Mouse (Mus musculus): Measurements from ENCODE around the gene Mog.

Mog gene

GRCm38 (mm10) chr17:37022628-37023576 lies at the start of gene Mog:
Gene Mog (minus strand): TSS chr17:37023398.
- in situ Hi-C loops (cut with MboI; ENCODE audit: low sequenced_read_pairs), result no loop called here

DNA sequence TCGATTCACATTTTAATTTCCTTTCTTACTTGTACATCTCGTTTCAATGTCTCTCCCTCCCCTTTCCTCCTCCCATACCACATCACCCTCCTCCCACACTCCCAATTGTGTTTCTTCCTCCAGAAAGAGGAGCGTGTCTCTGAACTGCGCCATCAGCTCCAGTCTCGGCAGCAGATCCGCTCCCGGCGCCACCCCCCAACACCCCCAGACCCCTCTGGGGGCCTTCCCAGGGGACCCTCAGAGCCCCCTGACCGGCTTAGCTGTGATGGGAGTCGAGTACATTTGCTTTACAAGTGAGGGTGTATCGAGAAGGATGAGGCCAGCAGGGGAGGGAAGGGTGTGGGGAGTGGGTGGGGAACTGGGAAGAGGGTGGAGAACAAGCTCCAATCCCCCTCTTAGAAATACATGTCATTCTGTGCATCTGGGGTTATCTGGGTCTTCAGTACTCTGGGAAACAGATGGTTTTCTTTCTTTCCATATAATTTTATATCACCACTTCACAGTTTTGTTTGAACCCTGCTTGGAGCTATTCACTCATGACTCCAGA lies 49.6 kb upstream of the Mog start:
- in situ Hi-C loops (cut with MboI; ENCODE audit: low sequenced_read_pairs), result loop anchor here (10.0 kb wide), 1 partner anchor 132 kb away; the partner anchor contains the start of gene Olfr94

- in situ Hi-C loops (cut with MboI; ENCODE audit: low sequenced_read_pairs), result loop anchor here (10.0 kb wide), 1 partner anchor 133 kb away; the partner anchor contains the start of gene Olfr94
Measured at GRCm38 (mm10) chr17:37072080-37072729, 49.0 kb upstream of the Mog start.

GRCm38 (mm10) chr17:37070121-37070520 lies 46.9 kb upstream of the Mog start:
- in situ Hi-C loops (cut with MboI; ENCODE audit: low sequenced_read_pairs), result loop anchor here (10.0 kb wide), 1 partner anchor 135 kb away; the partner anchor contains the start of gene Olfr94

- in situ Hi-C loops (cut with MboI; ENCODE audit: low sequenced_read_pairs), result no loop called here
Measured at GRCm38 (mm10) chr17:37067861-37068260, 44.7 kb upstream of the Mog start.

- in situ Hi-C loops (cut with MboI; ENCODE audit: low sequenced_read_pairs), result no loop called here
Measured at GRCm38 (mm10) chr17:37065993-37066392, 42.8 kb upstream of the Mog start.

GRCm38 (mm10) chr17:37063686-37064495 lies 40.7 kb upstream of the Mog start:
- in situ Hi-C loops (cut with MboI; ENCODE audit: low sequenced_read_pairs), result no loop called here

DNA sequence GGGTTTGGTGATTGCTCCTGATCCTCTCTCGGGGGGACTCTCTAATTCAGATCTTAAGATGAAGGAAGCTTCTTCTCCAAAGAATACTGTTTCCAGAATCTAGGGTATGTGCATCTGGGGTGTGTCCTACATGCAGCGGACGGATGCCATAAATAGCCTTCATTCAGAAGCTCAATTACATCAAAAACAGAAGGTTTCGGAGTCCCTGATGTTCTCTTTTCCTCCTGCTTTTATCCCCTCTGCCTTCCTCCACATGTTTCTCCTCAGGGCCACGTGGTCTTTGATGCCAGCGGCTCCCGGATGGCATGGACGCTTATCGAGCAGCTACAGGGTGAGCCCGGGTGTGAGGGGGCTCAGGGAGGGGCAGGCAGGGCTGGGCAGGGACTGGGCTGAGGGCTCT lies 39.9 kb upstream of the Mog start:
- in situ Hi-C loops (cut with MboI; ENCODE audit: low sequenced_read_pairs), result no loop called here

- in situ Hi-C loops (cut with MboI; ENCODE audit: low sequenced_read_pairs), result no loop called here
Measured at GRCm38 (mm10) chr17:37062101-37062641, 39.0 kb upstream of the Mog start.

- in situ Hi-C loops (cut with MboI; ENCODE audit: low sequenced_read_pairs), result no loop called here
Measured at GRCm38 (mm10) chr17:37061435-37061834, 38.2 kb upstream of the Mog start.

GRCm38 (mm10) chr17:37056957-37057356 lies 33.8 kb upstream of the Mog start:
- in situ Hi-C loops (cut with MboI; ENCODE audit: low sequenced_read_pairs), result no loop called here

- in situ Hi-C loops (cut with MboI; ENCODE audit: low sequenced_read_pairs), result no loop called here
Measured at GRCm38 (mm10) chr17:37051745-37052144, 28.5 kb upstream of the Mog start.

- in situ Hi-C loops (cut with MboI; ENCODE audit: low sequenced_read_pairs), result no loop called here
Measured at GRCm38 (mm10) chr17:37050876-37051275, 27.7 kb upstream of the Mog start.

DNA sequence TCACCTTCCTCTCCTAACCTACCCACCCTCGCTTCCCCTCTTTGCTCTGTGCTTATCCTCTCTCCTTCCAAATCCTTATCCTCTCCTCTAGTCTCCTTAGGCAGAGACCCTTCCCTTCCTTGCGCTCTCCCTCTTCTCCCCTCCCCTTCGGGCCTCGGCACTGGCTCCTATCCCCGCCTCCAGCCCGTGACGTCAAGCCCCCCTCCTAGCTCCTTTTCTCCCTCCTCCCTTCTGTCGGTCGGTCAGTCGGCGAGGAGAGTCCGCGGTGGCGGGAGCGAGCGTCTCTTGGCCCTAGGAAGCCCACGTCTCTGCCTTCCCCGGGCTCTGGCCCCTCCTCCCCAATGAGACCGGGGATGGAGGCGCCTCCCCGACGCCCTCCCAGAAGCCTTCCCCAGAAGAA lies 27.2 kb upstream of the Mog start:
- in situ Hi-C loops (cut with MboI; ENCODE audit: low sequenced_read_pairs), result no loop called here

DNA sequence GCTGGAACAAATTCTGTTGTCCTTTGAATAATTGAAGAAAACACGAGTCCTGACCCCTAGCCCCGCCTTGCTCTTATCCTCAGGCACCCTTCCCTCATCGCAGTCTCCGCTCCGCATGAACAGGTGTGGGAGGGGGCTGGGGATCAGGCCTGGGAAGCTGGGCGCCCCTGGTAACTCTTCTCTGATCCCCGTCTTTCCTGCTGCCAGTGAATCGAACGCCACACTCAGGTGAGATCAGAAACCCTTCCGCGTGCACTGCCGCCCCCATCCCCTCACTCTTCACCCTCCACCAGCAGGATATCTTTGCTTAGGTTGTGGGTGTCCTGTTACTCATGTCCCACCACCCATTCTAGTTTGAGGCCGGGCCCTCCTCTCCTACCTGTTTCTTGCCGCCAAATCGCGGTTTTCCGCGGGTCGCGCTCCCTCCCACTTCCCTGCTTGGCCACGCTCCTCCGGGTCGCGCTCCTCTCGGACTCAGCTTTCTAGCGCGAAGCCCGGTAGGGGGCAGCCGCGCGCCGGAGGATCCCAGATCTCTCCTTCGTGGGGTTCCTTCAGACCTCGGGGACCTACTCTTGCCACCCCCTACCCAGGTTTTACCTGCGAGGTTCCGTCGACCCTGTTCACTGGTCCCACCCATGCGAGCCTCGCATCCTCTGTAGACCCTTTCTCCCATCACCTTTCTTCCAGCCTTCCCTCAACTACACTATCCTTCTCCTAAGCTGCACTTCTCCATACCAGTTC lies 26.5 kb upstream of the Mog start:
- in situ Hi-C loops (cut with MboI; ENCODE audit: low sequenced_read_pairs), result no loop called here

DNA sequence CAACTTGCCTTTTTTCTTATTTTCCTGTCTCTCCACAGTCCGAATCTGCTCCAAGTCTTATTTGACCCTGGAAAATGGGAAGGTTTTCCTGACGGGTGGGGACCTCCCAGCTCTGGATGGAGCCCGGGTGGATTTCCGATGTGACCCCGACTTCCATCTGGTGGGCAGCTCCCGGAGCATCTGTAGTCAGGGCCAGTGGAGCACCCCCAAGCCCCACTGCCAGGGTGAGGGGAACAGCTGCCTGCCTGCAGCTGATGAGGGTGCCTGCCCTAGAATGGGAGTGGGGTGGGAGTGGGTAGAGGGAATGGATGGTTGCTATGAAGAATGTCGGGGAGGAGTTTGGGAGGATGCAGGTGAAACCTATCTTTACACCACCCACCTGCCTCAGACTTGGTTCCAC lies 25.2 kb upstream of the Mog start:
- in situ Hi-C loops (cut with MboI; ENCODE audit: low sequenced_read_pairs), result no loop called here

- in situ Hi-C loops (cut with MboI; ENCODE audit: low sequenced_read_pairs), result no loop called here
Measured at GRCm38 (mm10) chr17:37047981-37048380, 24.8 kb upstream of the Mog start.

GRCm38 (mm10) chr17:37047332-37047976 lies 24.3 kb upstream of the Mog start:
- in situ Hi-C loops (cut with MboI; ENCODE audit: low sequenced_read_pairs), result no loop called here
